Mouse (Mus musculus) liver, embryonic 12.5 days (tissue): Measurements from ENCODE around the gene Igf2r. TPM values are rescaled to one million over a fixed set of nuclear protein-coding genes. Genes with fewer than 3 reads are reported as not detected.

Experiments used
- ATAC-seq: fragments of 200-750 bp; cut with Nextera tagmentation; 2 replicates; pipeline ENCODE4 v1.8.0; 2017; ENCODE audit warnings: moderate number of reproducible peaks, mild to moderate bottlenecking, moderate library complexity
- H3K27ac ChIP-seq: fragments of 300-500 bp; sonication (generic); 2 replicates; pipeline ENCODE4 v1.5.1; 2016; ENCODE audit warnings: mild to moderate bottlenecking
- H3K27me3 ChIP-seq: fragments of 300-500 bp; sonication (generic); replicated peaks from 2 replicates; pipeline ENCODE4 v1.6.1; 2016; ENCODE audit warnings: mild to moderate bottlenecking, moderate library complexity
- H3K36me3 ChIP-seq: fragments of 300-500 bp; sonication (generic); 2 replicates; pipeline ENCODE4 v1.6.1; 2016; ENCODE audit warnings: mild to moderate bottlenecking, moderate library complexity
- H3K4me1 ChIP-seq: fragments of 300-500 bp; sonication (generic); 2 replicates; pipeline ENCODE4 v1.6.1; 2016
- H3K4me2 ChIP-seq: fragments of 300-500 bp; sonication (generic); 2 replicates; pipeline ENCODE4 v1.6.1; 2016; ENCODE audit warnings: mild to moderate bottlenecking, moderate library complexity
- H3K4me3 ChIP-seq: fragments of 300-500 bp; sonication (generic); 2 replicates; pipeline ENCODE4 v1.5.1; 2016; ENCODE audit warnings: mild to moderate bottlenecking, moderate library complexity
- H3K9ac ChIP-seq: fragments of 300-500 bp; sonication (generic); 2 replicates; pipeline ENCODE4 v1.6.1; 2016; ENCODE audit warnings: mild to moderate bottlenecking, moderate library complexity
- H3K9me3 ChIP-seq: fragments of 300-500 bp; sonication (generic); replicated peaks from 2 replicates; pipeline ENCODE4 v1.6.1; 2016; ENCODE audit warnings: mild to moderate bottlenecking, moderate library complexity
- WGBS: fragments of 180-500 bp; shearing (Covaris S2); methylation state at CpG from one replicate; pipeline ENCODE4 v1.1.7; 2016; ENCODE audit not compliant: insufficient replicate concordance; 5-methylcytosine and 5-hydroxymethylcytosine counted together
- polyA plus RNA-seq: library from polyadenylated mRNA; unstranded; fragments of >200 nt; fragmentation: Nextera tagmentation; extraction: Ambion mirVana; gene quantifications from 2 replicates; pipeline ENCODE4 v1.2.1, GENCODE M21; 2016

Igf2r gene
- 24.7 and 25.3 TPM in 2 replicates for polyA plus RNA-seq

DNA sequence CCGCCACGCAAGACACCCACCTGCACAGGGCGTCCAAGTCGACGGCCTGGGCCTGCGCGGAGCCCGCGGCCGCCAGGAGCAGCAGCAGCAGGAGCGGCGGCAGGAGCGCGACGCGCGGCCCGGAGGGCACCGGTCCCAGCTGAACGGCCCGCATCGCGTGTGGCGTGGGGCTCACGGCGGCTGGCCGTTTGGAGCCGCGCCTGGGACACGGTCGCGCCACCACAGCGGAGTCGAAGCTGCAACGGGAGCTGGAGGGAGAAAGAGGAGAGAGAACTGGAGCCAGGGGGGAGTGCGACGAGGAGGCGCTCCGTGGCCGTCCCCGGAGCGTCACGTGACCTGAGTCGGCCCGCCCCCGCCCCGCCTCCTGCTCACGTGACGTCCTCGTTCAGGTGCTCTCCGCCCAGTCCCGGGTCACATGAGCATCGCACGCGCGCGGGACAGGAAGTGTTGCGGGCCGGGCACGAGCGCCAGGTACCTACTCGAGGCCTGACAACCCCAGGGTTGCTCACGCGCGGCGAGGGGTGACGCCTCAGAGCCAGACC lies at the start of gene Igf2r:
Gene Igf2r (minus strand): TSS at position 285 of the 542 bp plus-strand sequence.
- H3K4me1 ChIP-seq, result peaks cover 14% of the 10 kb centered on the region
- 0 out of 2 replicates have a peak, but pooled peaks cover 3% of the 10 kb centered on the region for H3K27me3 ChIP-seq
- no peaks in the 10 kb centered on the region for H3K9me3 ChIP-seq
- peak; percentile 83 for ATAC-seq
- H3K27ac ChIP-seq, result peak within 1 kb of the TSS; percentile 79
- peak within 1 kb of the TSS; percentile 79 for H3K9ac ChIP-seq
- WGBS, result 39% methylated on average over 56 of the region's 67 CpGs
- H3K36me3 ChIP-seq, result peaks cover 34% of the 10 kb centered on the region
- peak within 1 kb of the TSS; percentile 93 for H3K4me2 ChIP-seq
- peak within 1 kb of the TSS; percentile 73 for H3K4me3 ChIP-seq

GRCm38 (mm10) chr17:12815885-12816284 lies 46.4 kb upstream of the Igf2r start:
- Histone ChIP-seq H3K27me3 (no peaks in the 10 kb centered on the region), H3K4me2 (no peak overlapping the region), H3K36me3 (peaks cover 59% of the 10 kb centered on the region), H3K9ac (no peak overlapping the region), H3K4me1 (peaks cover 10% of the 10 kb centered on the region), H3K9me3 (peaks cover 22% of the 10 kb centered on the region), H3K27ac (no peak overlapping the region; the same call in 1 of the 2 replicates), H3K4me3 (no peak overlapping the region)
- WGBS, result 58% methylated on average over 4 of the region's 4 CpGs
- ATAC-seq, result peak; percentile 89

- Histone ChIP-seq H3K27ac (no peak overlapping the region), H3K9ac (no peak overlapping the region), H3K9me3 (peaks cover 9% of the 10 kb centered on the region), H3K4me3 (no peak overlapping the region), H3K27me3 (no peaks in the 10 kb centered on the region), H3K36me3 (peaks cover 52% of the 10 kb centered on the region), H3K4me2 (no peak overlapping the region), H3K4me1 (peaks cover 17% of the 10 kb centered on the region)
- no peak for ATAC-seq
- 56% methylated on average over 3 of the region's 3 CpGs for WGBS
Observed at GRCm38 (mm10) chr17:12814502-12814901, 45.0 kb upstream of the Igf2r start.

DNA sequence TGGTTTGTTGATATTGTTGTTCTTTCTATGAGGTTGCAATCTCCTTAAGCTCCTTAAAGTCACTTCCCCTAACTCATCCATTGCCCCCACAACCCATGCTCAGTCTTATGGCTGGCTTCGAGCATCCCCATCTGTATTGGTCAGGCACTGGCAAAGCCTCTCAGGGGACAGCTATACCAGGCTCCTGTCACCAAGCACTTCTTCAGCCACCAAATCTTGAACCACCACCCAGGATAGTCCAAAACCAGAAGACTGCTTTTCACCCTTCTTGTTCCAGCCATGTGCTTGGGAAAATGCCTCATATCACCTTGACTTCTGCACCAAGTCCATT lies 41.5 kb upstream of the Igf2r start:
- peaks cover 18% of the 10 kb centered on the region for H3K4me1 ChIP-seq
- peaks cover 22% of the 10 kb centered on the region for H3K36me3 ChIP-seq
- H3K27ac ChIP-seq, result no peak overlapping the region
- no peak overlapping the region for H3K4me2 ChIP-seq
- no peak overlapping the region for H3K4me3 ChIP-seq
- no peaks in the 10 kb centered on the region for H3K27me3 ChIP-seq
- 80% methylated on average over 1 of the region's 1 CpGs for WGBS
- H3K9ac ChIP-seq, result no peak overlapping the region
- no peaks in the 10 kb centered on the region for H3K9me3 ChIP-seq
- ATAC-seq, result no peak

- no peak overlapping the region for H3K4me3 ChIP-seq
- no peaks in the 10 kb centered on the region for H3K9me3 ChIP-seq
- no peaks in the 10 kb centered on the region for H3K27me3 ChIP-seq
- H3K4me2 ChIP-seq, result no peak overlapping the region
- peak; percentile 74 for ATAC-seq
- H3K36me3 ChIP-seq, result peaks cover 16% of the 10 kb centered on the region
- WGBS, result 23% methylated on average over 14 of the region's 14 CpGs
- peaks cover 12% of the 10 kb centered on the region; the same call in 1 of the 2 replicates for H3K4me1 ChIP-seq
- H3K27ac ChIP-seq, result peak overlapping the region; percentile 2; the same call in 1 of the 2 replicates
- no peak overlapping the region for H3K9ac ChIP-seq
Observed at GRCm38 (mm10) chr17:12810103-12810972, 40.9 kb upstream of the Igf2r start.

GRCm38 (mm10) chr17:12808851-12809250 lies 39.4 kb upstream of the Igf2r start:
- H3K27ac ChIP-seq, result no peak overlapping the region

GRCm38 (mm10) chr17:12804584-12805445 lies 35.4 kb upstream of the Igf2r start:
- Histone ChIP-seq H3K9me3 (no peaks in the 10 kb centered on the region), H3K4me2 (no peak overlapping the region), H3K36me3 (no peaks in the 10 kb centered on the region), H3K4me1 (peaks cover 8% of the 10 kb centered on the region; the same call in 1 of the 2 replicates), H3K9ac (no peak overlapping the region), H3K4me3 (no peak overlapping the region), H3K27ac (no peak overlapping the region), H3K27me3 (no peaks in the 10 kb centered on the region)
- ATAC-seq, result no peak

More at GRCm38 (mm10) chr17:12808851-12809250, 39.4 kb upstream of the Igf2r start:
- Histone ChIP-seq H3K4me2 (no peak overlapping the region), H3K4me1 (peaks cover 12% of the 10 kb centered on the region; the same call in 1 of the 2 replicates), H3K4me3 (no peak overlapping the region), H3K9me3 (no peaks in the 10 kb centered on the region), H3K9ac (no peak overlapping the region), H3K36me3 (peaks cover 5% of the 10 kb centered on the region; the same call in 1 of the 2 replicates), H3K27me3 (no peaks in the 10 kb centered on the region)
- no peak for ATAC-seq
- WGBS, result 83% methylated on average over 6 of the region's 6 CpGs

DNA sequence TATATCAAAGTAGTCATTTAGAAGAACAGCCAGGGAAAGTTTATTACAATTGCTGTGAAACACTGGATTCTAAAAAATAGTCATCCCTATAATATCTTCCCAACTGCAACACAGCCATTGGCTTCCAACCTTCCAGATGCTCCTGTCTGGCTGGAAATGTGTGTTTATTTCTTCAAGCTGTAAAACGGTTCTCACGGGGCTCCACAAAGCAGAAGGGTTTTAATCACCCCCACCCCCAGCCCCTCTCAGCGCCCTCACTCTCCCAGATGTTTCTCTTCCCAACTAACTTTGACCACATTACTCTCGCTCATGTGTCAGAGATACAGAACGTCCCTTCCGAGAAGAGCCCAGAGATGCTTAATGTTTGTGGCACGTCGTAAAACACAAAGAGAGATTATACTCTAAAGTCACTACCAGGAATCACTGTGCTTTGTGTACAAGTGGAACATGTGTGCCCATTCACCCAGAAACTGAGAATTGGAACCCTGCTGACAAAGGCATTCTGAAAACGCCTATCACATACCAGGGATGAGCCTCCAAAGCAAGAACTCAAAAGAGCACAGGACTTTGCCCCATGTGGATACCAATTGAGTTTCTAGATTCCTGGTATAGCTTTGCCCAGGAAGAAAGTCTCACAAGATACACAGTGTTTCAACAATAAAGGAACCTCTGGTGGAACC lies 32.5 kb upstream of the Igf2r start:
- H3K9ac ChIP-seq, result no peak overlapping the region
- no peak for ATAC-seq
- H3K27me3 ChIP-seq, result no peaks in the 10 kb centered on the region
- WGBS, result 65% methylated on average over 9 of the region's 9 CpGs
- no peaks in the 10 kb centered on the region for H3K36me3 ChIP-seq
- no peak overlapping the region for H3K27ac ChIP-seq
- H3K4me1 ChIP-seq, result no peaks in the 10 kb centered on the region
- no peaks in the 10 kb centered on the region for H3K9me3 ChIP-seq
- H3K4me2 ChIP-seq, result no peak overlapping the region
- no peak overlapping the region for H3K4me3 ChIP-seq

- 66% methylated on average over 12 of the region's 12 CpGs for WGBS
- Histone ChIP-seq H3K9me3 (no peaks in the 10 kb centered on the region), H3K27ac (no peak overlapping the region), H3K36me3 (0 out of 2 replicates have a peak, but pooled peaks cover 1% of the 10 kb centered on the region), H3K4me2 (no peak overlapping the region), H3K4me3 (no peak overlapping the region), H3K9ac (no peak overlapping the region), H3K27me3 (no peaks in the 10 kb centered on the region), H3K4me1 (peaks cover 6% of the 10 kb centered on the region)
- ATAC-seq, result no peak
Observed at GRCm38 (mm10) chr17:12799368-12800275, 30.2 kb upstream of the Igf2r start.

- Histone ChIP-seq H3K27ac (no peak overlapping the region), H3K4me3 (no peak overlapping the region), H3K9me3 (no peaks in the 10 kb centered on the region), H3K9ac (no peak overlapping the region), H3K4me1 (peaks cover 17% of the 10 kb centered on the region), H3K27me3 (no peaks in the 10 kb centered on the region), H3K36me3 (peaks cover 6% of the 10 kb centered on the region; the same call in 1 of the 2 replicates), H3K4me2 (no peak overlapping the region)
- no peak for ATAC-seq
- WGBS, result 75% methylated on average over 3 of the region's 3 CpGs
Observed at GRCm38 (mm10) chr17:12798571-12798970, 29.1 kb upstream of the Igf2r start.
